Mouse (Mus musculus): ENCODE results near the gene Nav1.

GRCm38 (mm10) chr1:135448940-135449339 is 158.2 kb downstream of the Nav1 start:
- TF ChIP-seq CTCF (IDR thresholded peaks at IDR 0.05; ENCODE audit: low read depth, low read length), result no peak
- no peak for TF ChIP-seq POLR2A (IDR thresholded peaks at IDR 0.05; ENCODE audit: extremely low read depth, insufficient read depth, low read length)

Measured in liver, adult 2 months (tissue).